Mouse (Mus musculus) ovary, postnatal 36 days (tissue): Measurements from ENCODE around the gene Nfatc3.

ENCODE experiments used
- DNase-seq: peaks from one replicate; pipeline ENCODE4 v3.0.0; 2022; ENCODE audit warnings: low spot score, mixed read lengths

The Nfatc3 gene

GRCm38 (mm10) chr8:106126055-106126454 lies 67.4 kb downstream of the Nfatc3 start:
- DNase-seq = no peak

- no peak for DNase-seq
Observed at GRCm38 (mm10) chr8:106127054-106127453, 68.4 kb downstream of the Nfatc3 start.

GRCm38 (mm10) chr8:106127882-106128410 lies 69.3 kb downstream of the Nfatc3 start:
- DNase-seq = no peak

GRCm38 (mm10) chr8:106129232-106129930 lies 70.7 kb downstream of the Nfatc3 start:
- DNase-seq = no peak

- no peak for DNase-seq
Observed at GRCm38 (mm10) chr8:106129997-106130396, 71.4 kb downstream of the Nfatc3 start.

GRCm38 (mm10) chr8:106130505-106130904 lies 71.9 kb downstream of the Nfatc3 start:
- no peak for DNase-seq

GRCm38 (mm10) chr8:106131021-106131420 lies 72.4 kb downstream of the Nfatc3 start:
- no peak for DNase-seq

GRCm38 (mm10) chr8:106131488-106132222 lies 73.0 kb downstream of the Nfatc3 start:
- no peak for DNase-seq

- DNase-seq = no peak
Observed at GRCm38 (mm10) chr8:106132356-106132755, 73.7 kb downstream of the Nfatc3 start.

GRCm38 (mm10) chr8:106133526-106133925 lies 74.9 kb downstream of the Nfatc3 start:
- no peak for DNase-seq

- DNase-seq = no peak
Observed at GRCm38 (mm10) chr8:106133946-106134345, 75.3 kb downstream of the Nfatc3 start.

GRCm38 (mm10) chr8:106134751-106135571 lies 76.3 kb downstream of the Nfatc3 start:
- peak; percentile 55 for DNase-seq

- DNase-seq = no peak
Observed at GRCm38 (mm10) chr8:106135672-106136071, 77.0 kb downstream of the Nfatc3 start.

- DNase-seq = peak; percentile 75
Observed at GRCm38 (mm10) chr8:106136156-106137130, 77.8 kb downstream of the Nfatc3 start, which contains the start of gene Esrp2. Gene Esrp2 (minus strand): TSS chr8:106136974.

GRCm38 (mm10) chr8:106137218-106137905 lies 78.7 kb downstream of the Nfatc3 start:
- DNase-seq = no peak

- peak; percentile 80 for DNase-seq
Observed at GRCm38 (mm10) chr8:106137906-106138477, 79.4 kb downstream of the Nfatc3 start.

- no peak for DNase-seq
Observed at GRCm38 (mm10) chr8:106138616-106139015, 80.0 kb downstream of the Nfatc3 start.

GRCm38 (mm10) chr8:106140191-106140590 lies 81.6 kb downstream of the Nfatc3 start:
- no peak for DNase-seq

GRCm38 (mm10) chr8:106140769-106141168 lies 82.1 kb downstream of the Nfatc3 start:
- DNase-seq = peak; percentile 79

- no peak for DNase-seq
Observed at GRCm38 (mm10) chr8:106145331-106145730, 86.7 kb downstream of the Nfatc3 start.
